Mouse (Mus musculus): ENCODE results near the gene Axin2. TPM values are rescaled to one million over a fixed set of nuclear protein-coding genes. Genes with fewer than 3 reads are reported as not detected.

Axin2 gene
- total and polyA plus RNA-seq, 3 experiments, result 14.2 to 29.9 (median 16.6) TPM

DNA sequence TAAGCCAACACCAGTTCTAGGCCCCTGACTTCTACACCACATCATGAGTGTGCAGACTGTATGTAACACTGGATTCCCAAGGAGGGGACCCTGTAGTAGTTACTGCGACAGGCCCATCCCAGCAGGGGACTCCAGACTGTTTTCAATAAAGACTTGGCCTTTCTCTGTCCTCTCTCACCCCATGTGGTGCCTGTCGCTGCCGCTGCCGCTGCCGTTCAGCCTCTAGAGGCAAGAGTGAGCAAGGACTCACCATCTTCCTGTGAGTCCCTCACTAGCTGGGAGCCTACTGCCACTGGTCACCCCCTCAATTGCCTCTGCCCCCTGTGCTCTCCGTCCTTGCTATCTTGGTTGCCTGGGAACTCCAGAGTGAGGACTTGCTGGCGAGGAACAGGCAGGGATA is 8.6 kb downstream of the Axin2 start:
- Histone ChIP-seq H3K36me3 (replicated peaks in 1 of 2; ENCODE audit: control insufficient read depth in 1 of 2, insufficient read depth in 1 of 2, low read length in 1 of 2) (peaks cover 10 to 87% of the 10 kb centered on the region in 2 experiments), H3K4me3 (replicated peaks in 1 of 3; ENCODE audit: low read depth in 2 of 3, low read length in 2 of 3, poor library complexity in 1 of 3) (no peak overlapping the region), H3K27me3 (replicated peaks) (no peaks in the 10 kb centered on the region), H3K9me3 (replicated peaks; ENCODE audit: low read length) (no peaks in the 10 kb centered on the region), H3K27ac (ENCODE audit: insufficient read depth, low read depth) (peak overlapping the region; percentile 48), H3K4me1 (ENCODE audit: control insufficient read depth in 1 of 2, insufficient read depth in 2 of 2) (peaks cover 33 to 78% of the 10 kb centered on the region in 2 experiments), H3K79me2 (replicated peaks; ENCODE audit: control insufficient read depth, extremely low read depth, insufficient read depth, poor library complexity, severe bottlenecking) (peaks cover 9% of the 10 kb centered on the region; the same call in 1 of the 2 replicates), H3K4me2 (ENCODE audit: insufficient read depth, low read depth, poor library complexity, severe bottlenecking) (peak overlapping the region; percentile 17; the same call in 1 of the 2 replicates), H3K9ac (ENCODE audit: insufficient read depth, low read depth) (no peak overlapping the region)
- in situ Hi-C loops (cut with MboI; ENCODE audit: low pct_ligation_motif_present, low pct_unique_long_range_greater_than_20kb, low sequenced_read_pairs), result loop anchor here (10.0 kb wide), 1 partner anchor 474 kb away; no protein-coding TSS in a partner anchor
- dilution Hi-C loops (cut with MboI; ENCODE audit: extremely low pct_ligation_motif_present, extremely low pct_unique_long_range_greater_than_20kb, low sequenced_read_pairs), result no loop called here
- DNase-seq (ENCODE audit: extremely low read depth), result peak; percentile 23
- no peak for TF ChIP-seq CHD1 (IDR thresholded peaks at IDR 0.05; ENCODE audit: low read depth, low read length)
- no peak for TF ChIP-seq CHD2 (IDR thresholded peaks at IDR 0.05; ENCODE audit: low read length)
- TF ChIP-seq KAT2A (IDR thresholded peaks at IDR 0.05; ENCODE audit: insufficient replicate concordance, low read length), result no peak
- no peak for TF ChIP-seq MEF2A (IDR thresholded peaks at IDR 0.05; ENCODE audit: borderline replicate concordance, low read depth, low read length)
- no peak for TF ChIP-seq ZC3H11A (IDR thresholded peaks at IDR 0.05; ENCODE audit: low read depth, low read length)
- TF ChIP-seq RCOR1 (conservative IDR thresholded peaks at IDR 0.05; ENCODE audit: low read depth, low read length), result no peak
- TF ChIP-seq CTCF (conservative IDR thresholded peaks at IDR 0.05 in 1 of 2, IDR thresholded peaks at IDR 0.05 in 1 of 2; ENCODE audit: low read depth in 2 of 2, low read length in 2 of 2), result peak in 1 of 2 experiments; percentile 54; a peak in 2 of 4 replicates
- no peak for TF ChIP-seq SIN3A (IDR thresholded peaks at IDR 0.05; ENCODE audit: low read length)
- no peak for TF ChIP-seq UBTF (IDR thresholded peaks at IDR 0.05; ENCODE audit: low read depth, low read length)
- TF ChIP-seq MAX (IDR thresholded peaks at IDR 0.05; ENCODE audit: low read length), result no peak
- TF ChIP-seq MXI1 (IDR thresholded peaks at IDR 0.05; ENCODE audit: low read depth, low read length), result no peak
- TF ChIP-seq USF1 (IDR thresholded peaks at IDR 0.05; ENCODE audit: low read depth, low read length), result no peak
- no peak for TF ChIP-seq GABPA (IDR thresholded peaks at IDR 0.05; ENCODE audit: insufficient replicate concordance, low read depth, low read length)
- no peak for TF ChIP-seq TCF12 (IDR thresholded peaks at IDR 0.05; ENCODE audit: low read depth, low read length)
- 0 out of 2 replicates have a peak, but pooled peaks have one; percentile 9 for TF ChIP-seq SMC3 (IDR thresholded peaks at IDR 0.05; ENCODE audit: low read depth, low read length)
- no peak for TF ChIP-seq E2F4 (IDR thresholded peaks at IDR 0.05; ENCODE audit: insufficient replicate concordance, low read depth, low read length)
- no peak for TF ChIP-seq PAX5 (IDR thresholded peaks at IDR 0.05; ENCODE audit: low read length)
- TF ChIP-seq USF2 (conservative IDR thresholded peaks at IDR 0.05; ENCODE audit: low read depth, low read length), result no peak
- TF ChIP-seq HCFC1 (IDR thresholded peaks at IDR 0.05; ENCODE audit: low read depth, low read length), result no peak
- no peak for TF ChIP-seq BHLHE40 (IDR thresholded peaks at IDR 0.05; ENCODE audit: low read depth, low read length)
- TF ChIP-seq NRF1 (IDR thresholded peaks at IDR 0.05; ENCODE audit: low read depth, low read length), result peak; percentile 15; the same call in 1 of the 2 replicates
- TF ChIP-seq JUN (IDR thresholded peaks at IDR 0.05; ENCODE audit: insufficient read depth, low read depth, low read length), result no peak
- TF ChIP-seq JUND (conservative IDR thresholded peaks at IDR 0.05; ENCODE audit: low read depth, low read length), result no peak
- no peak for TF ChIP-seq MYC (IDR thresholded peaks at IDR 0.05; ENCODE audit: low read depth, low read length)
- TF ChIP-seq POLR2AphosphoS2 (IDR thresholded peaks at IDR 0.05; ENCODE audit: low read depth, low read length), result no peak
- TF ChIP-seq MAFK (IDR thresholded peaks at IDR 0.05; ENCODE audit: insufficient replicate concordance, low read length), result no peak
- TF ChIP-seq ZMIZ1 (IDR thresholded peaks at IDR 0.05; ENCODE audit: low read depth, low read length), result 0 out of 2 replicates have a peak, but pooled peaks have one; percentile 6
- no peak for TF ChIP-seq ZKSCAN1 (IDR thresholded peaks at IDR 0.05; ENCODE audit: borderline replicate concordance, low read depth, low read length)
